Mouse (Mus musculus) kidney, postnatal 0 days (tissue): ENCODE data around the gene C3ar1. TPM values are rescaled to one million over a fixed set of nuclear protein-coding genes. Genes with fewer than 3 reads are reported as not detected.
A peak's percentile ranks its signal among the peaks of the same experiment; 100 is the strongest.

Source experiments
- ATAC-seq: fragments of 200-750 bp; cut with Nextera tagmentation; replicated peaks from 2 replicates; pipeline ENCODE4 v1.8.0; 2017; ENCODE audit warnings: low read depth, moderate number of reproducible peaks, moderate TSS enrichment, moderate library complexity; ENCODE audit not compliant: low FRiP score
- DNase-seq: peaks from one replicate; pipeline ENCODE4 v3.0.0-alpha.2; 2016; ENCODE audit warnings: low spot score
- H3K27ac ChIP-seq: fragments of 300-500 bp; sonication (generic); 2 replicates; pipeline ENCODE4 v1.5.1; 2014; ENCODE audit warnings: mild to moderate bottlenecking
- H3K27me3 ChIP-seq: fragments of 300-500 bp; sonication (generic); 2 replicates; pipeline ENCODE4 v1.6.1; 2014; ENCODE audit warnings: low read length, mixed read lengths; ENCODE audit not compliant: insufficient read depth
- H3K36me3 ChIP-seq: fragments of 300-500 bp; sonication (generic); 2 replicates; pipeline ENCODE4 v1.6.1; 2014; ENCODE audit warnings: low read length, mixed read lengths; ENCODE audit not compliant: insufficient read depth
- H3K4me1 ChIP-seq: fragments of 300-500 bp; sonication (generic); replicated peaks from 2 replicates; pipeline ENCODE4 v1.6.1; 2014; ENCODE audit warnings: antibody characterized with exemption, low read length, mixed read lengths; ENCODE audit not compliant: insufficient read depth
- H3K4me2 ChIP-seq: fragments of 300-500 bp; sonication (generic); 2 replicates; pipeline ENCODE4 v1.6.1; 2014; ENCODE audit warnings: mild to moderate bottlenecking, low read length, moderate library complexity, mixed read lengths
- H3K4me3 ChIP-seq: fragments of 300-500 bp; sonication (generic); replicated peaks from 2 replicates; pipeline ENCODE4 v1.5.1; 2014; ENCODE audit warnings: low read depth, low read length
- H3K9ac ChIP-seq: fragments of 300-500 bp; sonication (generic); 2 replicates; pipeline ENCODE4 v1.6.1; 2014; ENCODE audit warnings: low read depth, low read length
- H3K9me3 ChIP-seq: fragments of 300-500 bp; sonication (generic); replicated peaks from 2 replicates; pipeline ENCODE4 v1.6.1; 2016; ENCODE audit warnings: low read length, inconsistent platforms, mixed read lengths
- CTCF ChIP-seq: IDR thresholded peaks from 2 replicates; pipeline ENCODE4 v1.5.1; 2016; ENCODE audit warnings: antibody characterized with exemption, low read depth, mild to moderate bottlenecking, moderate library complexity
- WGBS: fragments of 180-500 bp; shearing (Covaris S2); extraction: QIAGEN DNeasy Blood & Tissue Kit; methylation state at CpG from one replicate; pipeline ENCODE4 v1.1.7; 2014; 5-methylcytosine and 5-hydroxymethylcytosine counted together
- polyA plus RNA-seq: library from polyadenylated mRNA; unstranded; fragments of >200 nt; fragmentation: Nextera tagmentation; extraction: Ambion mirVana; gene quantifications from 2 replicates; pipeline ENCODE4 v1.2.1, GENCODE M21; 2015

Gene C3ar1
- polyA plus RNA-seq, 1 experiment from 2014 or later = 2.1 TPM

DNA sequence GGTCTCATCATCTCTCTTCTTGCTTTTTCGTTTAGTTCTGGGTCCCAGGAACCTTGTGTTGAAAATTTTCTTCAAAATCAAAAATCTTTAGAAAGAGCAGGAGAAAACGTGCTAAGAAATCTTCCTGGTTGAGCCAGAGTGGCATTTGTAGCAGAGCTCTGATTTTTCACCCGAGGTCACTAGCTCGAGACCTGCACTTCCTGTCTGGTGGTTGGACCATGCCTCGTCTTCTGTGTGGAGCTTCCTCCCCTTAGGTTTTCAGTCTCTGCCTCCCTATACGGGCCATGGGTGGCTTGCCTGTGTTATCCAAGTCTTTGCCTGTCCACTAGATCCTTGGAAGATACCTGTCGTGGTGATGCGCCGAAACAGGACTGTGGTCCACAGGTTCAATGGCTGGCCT is 34.1 kb downstream of the C3ar1 start:
- WGBS = 59% methylated on average over 9 of the region's 9 CpGs
- no peak for DNase-seq
- Histone ChIP-seq H3K27ac (no peak overlapping the region), H3K27me3 (no peaks in the 10 kb centered on the region), H3K4me3 (no peak overlapping the region), H3K4me1 (peaks cover 32% of the 10 kb centered on the region), H3K4me2 (peak overlapping the region; percentile 93), H3K36me3 (no peaks in the 10 kb centered on the region), H3K9ac (no peak overlapping the region), H3K9me3 (no peaks in the 10 kb centered on the region)
- ATAC-seq = no peak
- no peak for TF ChIP-seq CTCF

DNA sequence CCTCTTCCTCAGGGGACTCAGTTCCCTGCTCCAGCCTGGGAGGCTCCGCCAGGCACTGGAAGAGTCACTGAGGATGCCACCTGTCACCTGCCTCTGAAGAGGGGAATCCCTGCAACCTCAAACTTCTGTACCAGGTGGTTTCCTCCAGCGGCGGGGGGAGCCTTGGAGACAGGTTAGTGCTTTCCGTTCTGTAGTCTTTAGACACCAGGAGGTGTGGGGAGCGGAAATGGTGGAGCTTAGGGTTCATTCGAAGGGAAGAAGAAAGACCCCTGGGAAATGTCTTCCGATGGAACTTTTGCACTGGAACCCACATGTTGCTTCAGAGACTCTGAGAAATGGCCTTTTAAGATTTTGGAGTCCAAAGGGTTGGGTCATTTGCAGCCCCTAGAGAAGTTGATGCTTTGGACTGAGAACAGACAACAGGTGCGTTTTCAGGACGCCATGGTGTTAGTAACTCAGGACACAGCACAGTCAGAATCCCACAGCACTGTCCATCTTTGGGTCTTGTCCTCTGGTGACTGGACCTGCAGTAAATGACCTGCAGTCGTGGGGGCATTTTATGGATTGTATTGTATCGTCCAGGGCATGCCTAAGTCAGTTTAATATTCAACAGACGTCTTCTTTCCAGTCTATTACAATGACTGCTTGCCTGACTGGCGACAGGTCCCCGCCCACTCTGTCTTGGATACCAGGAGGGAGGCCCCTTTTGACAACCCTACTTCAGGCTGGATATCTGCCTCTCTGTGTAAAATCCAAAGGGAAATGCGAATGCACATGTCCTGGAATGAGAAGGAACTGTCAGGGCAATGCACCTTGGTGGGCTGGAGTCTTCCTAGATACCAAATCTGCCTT is 34.9 kb downstream of the C3ar1 start:
- Histone ChIP-seq H3K36me3 (no peaks in the 10 kb centered on the region), H3K9ac (peak overlapping the region; percentile 96), H3K4me1 (peaks cover 27% of the 10 kb centered on the region), H3K27me3 (no peaks in the 10 kb centered on the region), H3K27ac (peak overlapping the region; percentile 88; the same call in 1 of the 2 replicates), H3K9me3 (no peaks in the 10 kb centered on the region), H3K4me2 (peak overlapping the region; percentile 93), H3K4me3 (peak overlapping the region; percentile 77)
- ATAC-seq (no peak; the same call in 1 of the 2 replicates), DNase-seq (no peak)
- no peak for TF ChIP-seq CTCF
- WGBS = 27% methylated on average over 15 of the region's 15 CpGs

DNA sequence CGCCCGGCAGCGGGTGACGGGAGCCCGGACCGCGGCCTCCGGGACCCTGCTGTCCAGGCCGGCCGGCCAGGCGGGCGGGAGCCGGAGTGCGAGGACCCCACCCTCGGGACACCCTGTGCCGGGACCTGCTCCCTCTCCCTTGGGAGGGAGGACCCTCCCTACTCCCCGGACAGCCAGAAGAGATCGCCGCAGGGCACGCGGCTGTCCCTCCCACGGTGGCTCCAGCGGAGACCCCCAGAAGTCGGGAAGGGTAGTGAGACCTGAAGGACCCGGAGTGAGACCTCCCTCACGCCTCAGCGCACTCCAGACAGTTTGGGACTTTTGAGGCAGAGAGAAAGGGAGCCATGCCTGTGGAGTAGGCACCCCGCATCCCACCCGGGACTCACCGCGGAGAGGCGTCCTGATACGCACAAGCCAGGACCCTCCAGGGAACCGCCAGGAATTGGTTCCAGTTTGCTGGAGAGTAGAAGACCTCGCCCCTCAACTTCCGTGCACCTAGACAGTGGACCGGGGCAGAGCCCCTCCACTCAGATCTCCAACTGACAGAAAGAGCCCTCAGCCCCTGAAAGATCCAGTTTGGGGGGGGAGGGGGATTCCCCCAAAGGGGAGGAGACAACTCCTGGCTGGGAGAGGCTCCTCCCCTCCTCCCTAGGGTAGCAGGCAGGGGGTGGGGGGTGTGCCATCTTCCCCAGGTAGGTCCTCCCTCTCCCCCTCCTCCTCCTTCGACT is 35.7 kb downstream of the C3ar1 start:
- no peaks in the 10 kb centered on the region for H3K9me3 ChIP-seq
- H3K27me3 ChIP-seq = no peaks in the 10 kb centered on the region
- H3K4me1 ChIP-seq = peaks cover 19% of the 10 kb centered on the region
- H3K4me3 ChIP-seq = peak overlapping the region; percentile 77
- ATAC-seq (peak; percentile 79), DNase-seq (peak; percentile 37)
- peak overlapping the region; percentile 93 for H3K4me2 ChIP-seq
- no peak for TF ChIP-seq CTCF
- no peaks in the 10 kb centered on the region for H3K36me3 ChIP-seq
- WGBS = 1% methylated on average over 33 of the region's 38 CpGs
- peak overlapping the region; percentile 96 for H3K9ac ChIP-seq
- H3K27ac ChIP-seq = peak overlapping the region; percentile 88

DNA sequence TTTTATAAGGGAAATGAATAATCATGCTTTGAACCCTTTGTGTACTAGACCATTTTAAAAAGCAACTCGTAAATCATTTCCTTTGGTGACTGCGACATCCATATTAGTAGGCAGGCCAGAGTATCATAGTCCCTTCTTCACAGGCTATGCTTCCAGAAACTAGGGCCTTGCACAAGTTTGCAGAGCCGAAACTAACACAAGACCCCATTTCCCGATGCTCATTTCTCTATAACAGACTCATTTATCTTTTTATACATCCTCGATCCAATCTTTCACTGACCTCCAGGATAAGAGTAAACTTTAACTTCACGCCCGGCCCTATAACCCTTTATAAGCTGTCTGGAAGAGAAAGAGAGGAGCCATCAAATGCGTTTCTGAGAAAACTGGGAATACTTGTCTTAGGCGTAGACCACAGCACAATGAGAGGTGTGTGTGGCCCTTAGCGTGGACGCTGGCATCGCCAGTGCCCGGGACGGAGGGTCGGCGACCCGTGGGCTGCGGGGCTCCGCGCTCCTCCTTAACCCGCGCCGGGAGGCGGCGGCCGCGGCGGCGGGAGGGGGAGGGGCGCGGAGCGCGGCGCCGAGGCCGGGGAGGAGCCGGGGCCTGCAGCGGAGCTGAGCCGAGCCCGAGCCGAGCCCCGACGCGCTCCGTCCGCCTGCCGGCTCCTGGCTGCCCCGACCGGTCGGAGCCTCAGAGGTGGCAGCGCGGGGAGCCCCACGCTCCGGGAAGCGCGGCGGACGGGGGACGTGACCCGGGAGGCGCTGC is 36.5 kb downstream of the C3ar1 start, which contains the start of gene Foxj2:
TSS of gene Foxj2 (plus strand) at position 609 of the 765 bp plus-strand sequence.
- H3K4me1 ChIP-seq = peaks cover 18% of the 10 kb centered on the region
- H3K36me3 ChIP-seq = no peaks in the 10 kb centered on the region
- H3K4me2 ChIP-seq = peak within 1 kb of the TSS; percentile 93
- DNase-seq = peak; percentile 78
- peak; percentile 86 for ATAC-seq
- TF ChIP-seq CTCF = no peak
- peak within 1 kb of the TSS; percentile 96 for H3K9ac ChIP-seq
- H3K4me3 ChIP-seq = peak within 1 kb of the TSS; percentile 77
- no peaks in the 10 kb centered on the region for H3K27me3 ChIP-seq
- no peaks in the 10 kb centered on the region for H3K9me3 ChIP-seq
- peak within 1 kb of the TSS; percentile 88 for H3K27ac ChIP-seq
- WGBS = 1% methylated on average over 53 of the region's 61 CpGs

- no peak overlapping the region for H3K4me3 ChIP-seq
- ATAC-seq = no peak
- H3K9ac ChIP-seq = no peak overlapping the region
- DNase-seq = no peak
- H3K36me3 ChIP-seq = no peaks in the 10 kb centered on the region
- no peak overlapping the region for H3K27ac ChIP-seq
- H3K9me3 ChIP-seq = no peaks in the 10 kb centered on the region
- H3K4me2 ChIP-seq = no peak overlapping the region
- no peak for TF ChIP-seq CTCF
- H3K4me1 ChIP-seq = no peaks in the 10 kb centered on the region; the same call in 1 of the 2 replicates
- 88% methylated on average over 4 of the region's 4 CpGs for WGBS
- H3K27me3 ChIP-seq = no peaks in the 10 kb centered on the region
Observed at GRCm38 (mm10) chr6:122813640-122814039, 42.3 kb downstream of the C3ar1 start.

DNA sequence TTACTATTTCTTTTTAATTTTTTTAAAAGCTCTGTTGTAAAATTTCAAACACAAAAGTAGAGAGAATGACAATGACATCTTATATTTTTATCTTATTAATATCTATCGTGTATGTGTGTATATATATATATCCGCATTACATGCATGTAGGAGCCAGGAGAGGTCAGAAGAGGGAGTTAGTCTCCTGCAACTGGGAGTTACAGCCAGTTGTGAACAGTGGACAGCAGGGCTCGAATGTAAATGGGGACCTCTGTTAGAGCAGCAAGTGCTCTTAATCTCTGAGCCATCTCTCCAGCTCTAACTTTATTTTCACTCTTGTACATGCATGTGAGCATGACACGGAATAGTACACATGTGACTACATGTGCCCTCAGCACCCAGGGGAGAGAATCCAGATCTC is 43.2 kb downstream of the C3ar1 start:
- TF ChIP-seq CTCF = peak; percentile 17; the same call in 1 of the 2 replicates
- Histone ChIP-seq H3K27me3 (no peaks in the 10 kb centered on the region), H3K4me2 (no peak overlapping the region), H3K36me3 (no peaks in the 10 kb centered on the region), H3K4me1 (no peaks in the 10 kb centered on the region), H3K27ac (no peak overlapping the region), H3K4me3 (no peak overlapping the region), H3K9ac (no peak overlapping the region), H3K9me3 (no peaks in the 10 kb centered on the region)
- 93% methylated on average over 4 of the region's 4 CpGs for WGBS
- ATAC-seq (no peak), DNase-seq (no peak)
